22 mouse cellular contexts compared by ENCODE assay signal in the genomic region with DNA sequence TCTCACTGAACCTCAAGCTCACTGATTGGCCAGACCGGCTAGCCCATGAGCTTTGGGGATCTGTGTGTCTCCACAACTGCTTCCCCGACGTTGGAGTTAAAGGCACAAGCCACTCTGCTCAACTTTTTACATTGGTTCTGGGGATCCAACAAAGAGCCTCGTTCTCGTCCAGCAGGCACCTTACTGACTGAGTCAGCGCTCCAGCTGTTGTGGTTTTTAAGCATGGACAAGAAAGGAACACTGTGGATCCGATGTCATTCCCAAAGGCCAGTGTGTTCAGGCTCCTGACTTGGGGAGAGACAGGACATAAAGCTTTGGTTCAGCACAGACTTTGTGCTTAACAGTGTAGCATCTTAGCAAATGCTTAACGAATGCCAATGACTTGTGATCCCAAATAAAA. TPM values are rescaled to one million over a fixed set of nuclear protein-coding genes. Genes with fewer than 3 reads are reported as not detected.
DNase-seq lines count a peak whose midpoint lies in the region; ATAC-seq and TF ChIP-seq lines count a peak whose summit lies in the region.
"Had no signal": no experiment of that assay in that cellular context is flagged by ENCODE, and none has a peak within 500 bp of the region (broad histone marks: within the 10 kb centered on the region; RNA-seq: fewer than 3 reads in every experiment).

No protein-coding gene starts in this region.

- peak overlapping the region; percentile 63 for H3K4me2 ChIP-seq in myocyte (ENCODE audit: low read depth)
- H3K4me2 ChIP-seq: embryonic facial prominence, embryonic 13.5 days; embryonic facial prominence, embryonic 15.5 days; forebrain, embryonic 12.5 days had no signal

- 0 out of 2 replicates have a peak, but pooled peaks have one; percentile 20 for ATAC-seq in frontal cortex, adult (ENCODE audit: low TSS enrichment)
- ATAC-seq: forebrain, embryonic 14.5 days; forebrain, embryonic 16.5 days had no signal

- H3ac ChIP-seq in myocyte (ENCODE audit: control insufficient read depth, insufficient read length) = no peak overlapping the region

- H3K27me3 ChIP-seq in myocyte (ENCODE audit: control insufficient read depth, insufficient read depth, insufficient read length) = no peaks in the 10 kb centered on the region
- H3K27me3 ChIP-seq: embryonic facial prominence, embryonic 13.5 days; embryonic facial prominence, embryonic 15.5 days; forebrain, embryonic 12.5 days had no signal

- H3K36me3 ChIP-seq in myocyte (ENCODE audit: control insufficient read depth, insufficient read depth) = no peaks in the 10 kb centered on the region
- H3K36me3 ChIP-seq: embryonic facial prominence, embryonic 15.5 days; forebrain, embryonic 10.5 days had no signal

- no peaks in the 10 kb centered on the region for H3K79me2 ChIP-seq in myocyte (ENCODE audit: control insufficient read depth, insufficient read depth)

- no peak for DNase-seq in frontal cortex, adult 2 months (ENCODE audit: extremely low spot score in 1 of 2, low spot score in 1 of 2)
- peak; percentile 27 for DNase-seq in 3T3-L1 (ENCODE audit: low read depth, low spot score)
- DNase-seq in thymus, postnatal 0 days (ENCODE audit: low spot score) = no peak
- DNase-seq: adrenal gland, adult 2 months; adrenal gland, postnatal 10 days; adrenal gland, postnatal 25 days; cerebellum, adult 11 months; cerebellum, adult 18-20 months; cerebellum, adult 8-10 months; cerebellum, adult 9-11 months; cerebellum, postnatal 14 days; cerebellum, postnatal 36 days; embryo, embryonic 11 days had no signal

- no peak overlapping the region for H3K4me3 ChIP-seq in myocyte
- H3K4me3 ChIP-seq: embryonic facial prominence, embryonic 13.5 days; embryonic facial prominence, embryonic 15.5 days; erythroblast, embryonic 14.5 days; forebrain, embryonic 10.5 days; forebrain, embryonic 12.5 days had no signal

- no peak for TF ChIP-seq POLR2A in myocyte (IDR thresholded peaks at IDR 0.05; ENCODE audit: insufficient read length, low read depth)

TF ChIP-seq in myocyte, 11 proteins besides CTCF, POLR2A, EP300 and RAD21:
- TF ChIP-seq E2F4 (IDR thresholded peaks at IDR 0.05; ENCODE audit: insufficient read depth) = no peak
- no peak for TF ChIP-seq MAX (IDR thresholded peaks at IDR 0.05; ENCODE audit: low read depth)
- TF ChIP-seq USF1 (IDR thresholded peaks at IDR 0.05; ENCODE audit: low read depth) = no peak
- peak; percentile 50 for TF ChIP-seq TCF12 (IDR thresholded peaks at IDR 0.05; ENCODE audit: insufficient read depth, poor library complexity, severe bottlenecking)
- no peak for TF ChIP-seq REST (IDR thresholded peaks at IDR 0.05; ENCODE audit: insufficient read depth, insufficient read length)
- peak in 1 of 3 experiments; percentile 76 for TF ChIP-seq MYOG (IDR thresholded peaks at IDR 0.05; ENCODE audit: control insufficient read depth in 1 of 3, insufficient read depth in 1 of 3, insufficient read length in 2 of 3, low read depth in 2 of 3)
- TF ChIP-seq SRF (IDR thresholded peaks at IDR 0.05; ENCODE audit: control insufficient read depth, insufficient read length, low read depth) = no peak
- TF ChIP-seq TCF3 (IDR thresholded peaks at IDR 0.05; ENCODE audit: insufficient read length, low read depth) = no peak
- TF ChIP-seq MYOD1 (IDR thresholded peaks at IDR 0.05; ENCODE audit: control insufficient read depth in 1 of 3, insufficient read length in 2 of 3, low read depth in 2 of 3) = peak in 2 of 3 experiments; percentile 77 to 80
- no peak for TF ChIP-seq CEBPB (IDR thresholded peaks at IDR 0.05; ENCODE audit: insufficient read depth, poor library complexity, severe bottlenecking)
- TF ChIP-seq POLR2AphosphoS2 (IDR thresholded peaks at IDR 0.05; ENCODE audit: insufficient read length, low read depth) = no peak

RNA-seq across cellular contexts. Expression of a gene that starts 21.2 kb away (rescaled TPM):
- 42.6 and 43.3 TPM in 2 replicates for polyA plus RNA-seq in frontal cortex, adult 2 months (2012; rRNA removed)
- polyA plus RNA-seq in myocyte (2012; fragmentation: generic; extraction: Trizol) = 37.0 TPM
- 83.5 and 91.0 TPM in 2 replicates for polyA plus RNA-seq in thymus, postnatal 0 days (2015; fragmentation: Nextera tagmentation; extraction: Ambion mirVana)
